Mouse (Mus musculus): ENCODE measurements around the gene Hist1h2bf. TPM values are rescaled to one million over a fixed set of nuclear protein-coding genes. Genes with fewer than 3 reads are reported as not detected.
"Not testable (repeated sequence)": the region's sequence is repeated elsewhere in the genome, so short reads cannot be mapped to it uniquely, and the experiment has no call there.

Gene Hist1h2bf
- polyA plus RNA-seq, 1 experiment from 2014 or later: 3.7 TPM

- Histone ChIP-seq H3K27ac (ENCODE audit: low read length) (peak within 1 kb of the TSS; percentile 99), H3K27me3 (ENCODE audit: control insufficient read depth, insufficient read depth, low read depth, low read length) (no peaks in the 10 kb centered on the region), H3K4me3 (ENCODE audit: low read depth, low read length) (peak within 1 kb of the TSS; percentile 68; the same call in 1 of the 2 replicates), H3K4me2 (ENCODE audit: low read depth, low read length) (peak within 1 kb of the TSS; percentile 82), H3K9me3 (replicated peaks; ENCODE audit: control insufficient read depth, low read length) (no peaks in the 10 kb centered on the region), H3K4me1 (ENCODE audit: control insufficient read depth, low read depth, low read length) (peaks cover 25% of the 10 kb centered on the region), H3K36me3 (ENCODE audit: control insufficient read depth, insufficient read depth) (no peaks in the 10 kb centered on the region), H3K9ac (ENCODE audit: low read depth, low read length) (peak within 1 kb of the TSS; percentile 82)
- ATAC-seq (ENCODE audit: low read depth): no peak
Measured at GRCm38 (mm10) chr13:23552962-23553361, 21.0 kb downstream of the Hist1h2bf start, which contains the start of gene Hist1h1d. TSS of gene Hist1h1d (plus strand) at chr13:23553262.

GRCm38 (mm10) chr13:23551931-23552914 lies 21.8 kb downstream of the Hist1h2bf start:
- no peaks in the 10 kb centered on the region for H3K36me3 ChIP-seq (ENCODE audit: control insufficient read depth, insufficient read depth)
- peak overlapping the region; percentile 63 for H3K9ac ChIP-seq (ENCODE audit: low read depth, low read length)
- 36% methylated on average over 8 of the region's 8 CpGs for WGBS (ENCODE audit: insufficient replicate concordance)
- ATAC-seq (ENCODE audit: low read depth): no peak
- peak overlapping the region; percentile 96 for H3K27ac ChIP-seq (ENCODE audit: low read length)
- H3K27me3 ChIP-seq (ENCODE audit: control insufficient read depth, insufficient read depth, low read depth, low read length): no peaks in the 10 kb centered on the region
- peak overlapping the region; percentile 62 for H3K4me3 ChIP-seq (ENCODE audit: low read depth, low read length)
- peaks cover 25% of the 10 kb centered on the region for H3K4me1 ChIP-seq (ENCODE audit: control insufficient read depth, low read depth, low read length)
- peak overlapping the region; percentile 56 for H3K4me2 ChIP-seq (ENCODE audit: low read depth, low read length)
- no peaks in the 10 kb centered on the region for H3K9me3 ChIP-seq (replicated peaks; ENCODE audit: control insufficient read depth, low read length)

- WGBS (ENCODE audit: insufficient replicate concordance): 0% methylated on average over 47 of the region's 47 CpGs
- Histone ChIP-seq H3K4me1 (ENCODE audit: control insufficient read depth, low read depth, low read length) (peaks cover 22% of the 10 kb centered on the region), H3K4me3 (ENCODE audit: low read depth, low read length) (peak within 1 kb of the TSS; percentile 62), H3K27ac (ENCODE audit: low read length) (peak within 1 kb of the TSS; percentile 96), H3K4me2 (ENCODE audit: low read depth, low read length) (peak within 1 kb of the TSS; percentile 56), H3K9ac (ENCODE audit: low read depth, low read length) (peak within 1 kb of the TSS; percentile 63)
- ATAC-seq (ENCODE audit: low read depth): peak; percentile 68
- not testable (repeated sequence) for H3K9me3 ChIP-seq (replicated peaks; ENCODE audit: control insufficient read depth, low read length); H3K36me3 ChIP-seq (ENCODE audit: control insufficient read depth, insufficient read depth); H3K27me3 ChIP-seq (ENCODE audit: control insufficient read depth, insufficient read depth, low read depth, low read length)
Measured at GRCm38 (mm10) chr13:23551146-23551834, 22.7 kb downstream of the Hist1h2bf start, which contains the start of gene Hist1h4f. TSS of gene Hist1h4f (minus strand) at chr13:23551648.

GRCm38 (mm10) chr13:23550761-23551145 lies 23.2 kb downstream of the Hist1h2bf start:
- Histone ChIP-seq H3K27me3 (ENCODE audit: control insufficient read depth, insufficient read depth, low read depth, low read length) (no peaks in the 10 kb centered on the region), H3K36me3 (ENCODE audit: control insufficient read depth, insufficient read depth) (no peaks in the 10 kb centered on the region), H3K9me3 (replicated peaks; ENCODE audit: control insufficient read depth, low read length) (no peaks in the 10 kb centered on the region), H3K27ac (ENCODE audit: low read length) (peak overlapping the region; percentile 96), H3K9ac (ENCODE audit: low read depth, low read length) (peak overlapping the region; percentile 63), H3K4me1 (ENCODE audit: control insufficient read depth, low read depth, low read length) (peaks cover 22% of the 10 kb centered on the region), H3K4me3 (ENCODE audit: low read depth, low read length) (peak overlapping the region; percentile 62), H3K4me2 (ENCODE audit: low read depth, low read length) (peak overlapping the region; percentile 56)
- 3% methylated on average over 3 of the region's 3 CpGs for WGBS (ENCODE audit: insufficient replicate concordance)
- peak; percentile 0; the same call in 1 of the 2 replicates for ATAC-seq (ENCODE audit: low read depth)

- ATAC-seq (ENCODE audit: low read depth): no peak
- Histone ChIP-seq H3K4me2 (ENCODE audit: low read depth, low read length) (no peak overlapping the region), H3K4me3 (ENCODE audit: low read depth, low read length) (0 out of 2 replicates have a peak overlapping the region, but pooled peaks have one; percentile 7), H3K27ac (ENCODE audit: low read length) (peak overlapping the region; percentile 20; the same call in 1 of the 2 replicates), H3K27me3 (ENCODE audit: control insufficient read depth, insufficient read depth, low read depth, low read length) (no peaks in the 10 kb centered on the region), H3K36me3 (ENCODE audit: control insufficient read depth, insufficient read depth) (no peaks in the 10 kb centered on the region), H3K9ac (ENCODE audit: low read depth, low read length) (no peak overlapping the region), H3K4me1 (ENCODE audit: control insufficient read depth, low read depth, low read length) (peaks cover 5% of the 10 kb centered on the region; the same call in 1 of the 2 replicates), H3K9me3 (replicated peaks; ENCODE audit: control insufficient read depth, low read length) (no peaks in the 10 kb centered on the region)
- 71% methylated on average over 5 of the region's 5 CpGs for WGBS (ENCODE audit: insufficient replicate concordance)
Measured at GRCm38 (mm10) chr13:23546694-23547093, 27.3 kb downstream of the Hist1h2bf start.

- peak overlapping the region; percentile 60 for H3K4me3 ChIP-seq (ENCODE audit: low read depth, low read length)
- H3K4me2 ChIP-seq (ENCODE audit: low read depth, low read length): peak overlapping the region; percentile 44
- not testable (repeated sequence) for H3K27me3 ChIP-seq (ENCODE audit: control insufficient read depth, insufficient read depth, low read depth, low read length); H3K9me3 ChIP-seq (replicated peaks; ENCODE audit: control insufficient read depth, low read length); H3K36me3 ChIP-seq (ENCODE audit: control insufficient read depth, insufficient read depth); H3K4me1 ChIP-seq (ENCODE audit: control insufficient read depth, low read depth, low read length)
- H3K9ac ChIP-seq (ENCODE audit: low read depth, low read length): peak overlapping the region; percentile 47
- peak overlapping the region; percentile 99 for H3K27ac ChIP-seq (ENCODE audit: low read length)
- peak; percentile 2; the same call in 1 of the 2 replicates for ATAC-seq (ENCODE audit: low read depth)
- 0% methylated on average over 14 of the region's 14 CpGs for WGBS (ENCODE audit: insufficient replicate concordance)
Measured at GRCm38 (mm10) chr13:23544787-23545120, 29.2 kb downstream of the Hist1h2bf start.

- peak within 1 kb of the TSS; percentile 92 for H3K4me2 ChIP-seq (ENCODE audit: low read depth, low read length)
- peak within 1 kb of the TSS; percentile 81 for H3K9ac ChIP-seq (ENCODE audit: low read depth, low read length)
- H3K4me3 ChIP-seq (ENCODE audit: low read depth, low read length): peak within 1 kb of the TSS; percentile 67
- WGBS (ENCODE audit: insufficient replicate concordance): 0% methylated on average over 23 of the region's 45 CpGs
- no peaks in the 10 kb centered on the region for H3K36me3 ChIP-seq (ENCODE audit: control insufficient read depth, insufficient read depth)
- no peaks in the 10 kb centered on the region for H3K27me3 ChIP-seq (ENCODE audit: control insufficient read depth, insufficient read depth, low read depth, low read length)
- ATAC-seq (ENCODE audit: low read depth): peak; percentile 78
- peaks cover 7% of the 10 kb centered on the region for H3K4me1 ChIP-seq (ENCODE audit: control insufficient read depth, low read depth, low read length)
- peak within 1 kb of the TSS; percentile 99 for H3K27ac ChIP-seq (ENCODE audit: low read length)
- no peaks in the 10 kb centered on the region for H3K9me3 ChIP-seq (replicated peaks; ENCODE audit: control insufficient read depth, low read length)
Measured at GRCm38 (mm10) chr13:23543965-23544786, 29.8 kb downstream of the Hist1h2bf start, which contains the start of gene Hist1h3f. TSS of gene Hist1h3f (plus strand) at chr13:23544052.

DNA sequence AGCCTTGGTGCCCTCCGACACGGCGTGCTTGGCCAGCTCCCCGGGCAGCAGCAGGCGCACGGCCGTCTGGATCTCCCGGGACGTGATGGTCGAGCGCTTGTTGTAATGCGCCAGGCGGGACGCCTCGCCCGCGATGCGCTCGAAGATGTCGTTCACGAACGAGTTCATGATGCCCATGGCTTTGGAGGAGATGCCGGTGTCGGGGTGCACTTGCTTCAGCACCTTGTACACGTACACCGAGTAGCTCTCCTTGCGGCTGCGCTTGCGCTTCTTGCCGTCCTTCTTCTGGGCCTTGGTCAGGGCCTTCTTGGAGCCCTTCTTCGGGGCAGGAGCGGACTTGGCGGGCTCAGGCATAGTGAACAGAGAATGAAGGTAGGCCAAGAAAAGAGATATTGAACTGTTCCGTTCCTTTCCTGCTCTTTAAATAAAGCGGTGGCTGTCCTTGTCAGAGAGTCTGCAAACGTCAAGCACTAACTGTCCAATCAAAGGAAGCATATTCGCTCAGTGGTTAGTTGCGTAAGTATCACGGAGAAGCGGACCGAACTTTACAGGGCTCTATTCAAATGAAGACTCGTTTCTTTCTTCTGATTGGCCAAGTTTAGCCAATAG lies 30.9 kb downstream of the Hist1h2bf start, which contains the start of gene Hist1h2bh:
Gene Hist1h2bh (minus strand): TSS at position 394 of the 609 bp plus-strand sequence.
- H3K27ac ChIP-seq (ENCODE audit: low read length): peak within 1 kb of the TSS; percentile 99
- WGBS (ENCODE audit: insufficient replicate concordance): 0% methylated on average over 34 of the region's 42 CpGs
- H3K4me3 ChIP-seq (ENCODE audit: low read depth, low read length): peak within 1 kb of the TSS; percentile 67
- H3K9me3 ChIP-seq (replicated peaks; ENCODE audit: control insufficient read depth, low read length); H3K4me1 ChIP-seq (ENCODE audit: control insufficient read depth, low read depth, low read length); H3K36me3 ChIP-seq (ENCODE audit: control insufficient read depth, insufficient read depth); H3K27me3 ChIP-seq (ENCODE audit: control insufficient read depth, insufficient read depth, low read depth, low read length): not testable (repeated sequence)
- ATAC-seq (ENCODE audit: low read depth): peak; percentile 88
- peak within 1 kb of the TSS; percentile 92 for H3K4me2 ChIP-seq (ENCODE audit: low read depth, low read length)
- H3K9ac ChIP-seq (ENCODE audit: low read depth, low read length): peak within 1 kb of the TSS; percentile 81

Data from liver, embryonic 16.5 days (tissue).